Mouse (Mus musculus) gastrocnemius, adult 8-10 months (tissue): ENCODE results near the gene Micu1. TPM values are rescaled to one million over a fixed set of nuclear protein-coding genes. Genes with fewer than 3 reads are reported as not detected.

Source experiments
- DNase-seq, 2 experiments: peaks; one replicate each; pipeline ENCODE4 v3.0.0; 2022; ENCODE audit warnings: low spot score in 2 of 2
- total RNA-seq, 4 experiments: library from RNA; stranded (reverse); gene quantifications; 2 replicates each; pipeline ENCODE4 v1.2.4; 2022

The Micu1 gene
- total RNA-seq, 4 experiments from 2014 or later = 50.7 to 57.9 (median 55.4) TPM

DNA sequence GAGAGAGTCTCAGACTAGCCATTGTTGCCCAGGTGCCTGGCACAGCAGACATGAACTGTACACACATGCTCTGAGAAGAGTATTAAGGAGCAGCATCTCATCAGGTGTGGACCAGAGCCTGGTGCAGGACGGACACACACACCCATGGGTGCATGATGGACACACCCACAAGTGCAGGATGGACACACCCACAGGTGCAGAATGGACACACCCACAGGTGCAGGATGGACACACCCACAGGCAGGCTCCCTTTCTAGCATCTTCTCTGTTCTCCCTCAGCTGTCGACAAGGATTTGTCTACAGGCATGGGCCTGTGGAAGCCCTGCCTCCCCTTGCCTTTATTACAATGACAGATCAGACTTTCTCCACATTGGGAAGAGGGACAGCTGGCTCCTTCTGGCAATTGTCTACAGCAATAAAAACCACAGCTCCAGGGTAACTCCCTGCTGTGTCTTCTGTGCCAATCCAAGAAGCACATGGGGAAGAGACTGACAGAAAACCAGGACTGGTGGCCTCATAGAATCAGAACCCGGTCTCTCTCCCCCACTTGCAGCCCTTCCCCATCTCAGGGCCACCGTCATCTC lies 107.8 kb downstream of the Micu1 start:
- no peak for DNase-seq

- DNase-seq = no peak
Observed at GRCm38 (mm10) chr10:59812939-59813338, 110.7 kb downstream of the Micu1 start.

DNA sequence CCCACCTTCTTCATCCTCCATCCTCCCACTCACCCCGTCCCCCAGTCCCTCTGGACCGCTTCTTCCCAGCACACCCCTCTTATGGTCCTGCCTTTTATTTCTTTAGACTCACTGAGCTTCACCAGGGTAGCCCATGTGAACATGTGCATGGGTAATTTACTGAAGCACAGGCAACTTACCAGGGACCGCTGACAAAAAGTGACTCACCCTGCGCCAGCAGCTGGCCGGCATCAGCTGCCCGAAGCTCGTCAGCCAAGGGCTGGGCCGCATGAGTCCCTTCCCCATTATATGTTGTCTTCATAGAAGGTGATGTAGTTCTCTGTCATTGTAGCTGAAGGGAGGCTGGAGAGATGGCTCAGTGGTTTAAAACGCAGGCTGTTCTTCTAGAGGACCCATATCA lies 111.5 kb downstream of the Micu1 start:
- DNase-seq = no peak

GRCm38 (mm10) chr10:59814505-59815155 lies 112.4 kb downstream of the Micu1 start:
- peak; percentile 27 to 33 for DNase-seq

GRCm38 (mm10) chr10:59816569-59816968 lies 114.3 kb downstream of the Micu1 start:
- DNase-seq = no peak

DNA sequence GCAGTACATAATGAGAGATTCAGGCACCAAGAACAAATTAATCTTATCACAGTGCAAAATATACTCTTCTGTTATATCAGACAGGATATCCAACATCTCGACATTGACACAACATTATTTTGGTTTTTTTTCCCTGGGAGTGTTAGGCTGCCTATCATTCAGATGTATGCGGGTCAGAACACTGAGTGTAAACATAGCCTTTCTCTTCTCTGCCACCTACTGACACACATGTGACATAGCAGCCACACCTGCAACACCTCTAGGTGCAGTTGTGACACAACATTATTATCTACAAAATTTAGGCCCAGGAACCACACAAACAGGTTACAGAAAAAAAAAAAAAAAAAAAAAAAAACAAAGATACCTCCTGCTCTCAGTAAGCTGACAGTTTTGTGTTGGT lies 115.3 kb downstream of the Micu1 start:
- no peak for DNase-seq

DNA sequence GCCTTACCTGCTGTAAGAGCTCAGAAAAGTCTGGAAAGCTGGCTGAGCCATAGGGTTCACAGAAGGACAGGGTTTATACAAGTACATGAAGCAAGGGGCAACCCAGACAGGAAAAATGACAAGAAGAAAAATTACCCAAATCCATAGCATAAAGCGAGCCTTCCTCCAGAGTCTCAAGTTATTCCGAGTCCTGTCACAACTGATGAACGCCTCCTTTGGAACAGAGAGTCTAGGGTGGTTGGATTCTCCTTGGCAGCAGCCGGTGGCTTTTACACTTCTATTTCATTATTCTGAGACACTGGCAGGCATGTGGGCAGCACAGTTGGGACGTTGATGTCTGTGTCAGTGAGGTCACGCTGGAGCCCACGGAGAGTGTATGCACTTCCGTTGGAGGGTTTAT lies 115.7 kb downstream of the Micu1 start:
- DNase-seq = no peak

GRCm38 (mm10) chr10:59819146-59819545 lies 116.9 kb downstream of the Micu1 start:
- no peak for DNase-seq

GRCm38 (mm10) chr10:59820886-59821285 lies 118.6 kb downstream of the Micu1 start:
- DNase-seq = no peak

- DNase-seq = no peak
Observed at GRCm38 (mm10) chr10:59821334-59822066, 119.2 kb downstream of the Micu1 start.

DNA sequence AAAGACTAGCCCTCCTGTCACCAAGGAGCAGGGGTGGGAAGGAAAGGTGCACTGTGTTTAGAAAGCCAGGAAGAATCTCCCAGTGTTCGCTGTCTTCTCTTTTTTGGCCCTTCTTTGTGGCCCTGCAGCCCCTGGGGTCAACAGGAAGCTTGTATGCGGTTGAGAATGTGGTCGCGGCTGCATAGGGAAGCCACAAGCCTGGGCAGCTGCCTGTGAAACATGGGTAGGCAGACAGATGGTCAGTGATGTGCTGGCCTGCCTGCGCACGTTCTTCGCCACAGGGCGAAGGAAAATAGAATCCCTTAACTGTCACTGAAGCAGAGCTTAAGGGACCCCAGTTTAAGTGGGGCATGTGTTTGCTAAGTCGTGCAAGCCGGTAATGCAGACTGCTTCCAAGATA lies 120.6 kb downstream of the Micu1 start:
- no peak for DNase-seq

DNA sequence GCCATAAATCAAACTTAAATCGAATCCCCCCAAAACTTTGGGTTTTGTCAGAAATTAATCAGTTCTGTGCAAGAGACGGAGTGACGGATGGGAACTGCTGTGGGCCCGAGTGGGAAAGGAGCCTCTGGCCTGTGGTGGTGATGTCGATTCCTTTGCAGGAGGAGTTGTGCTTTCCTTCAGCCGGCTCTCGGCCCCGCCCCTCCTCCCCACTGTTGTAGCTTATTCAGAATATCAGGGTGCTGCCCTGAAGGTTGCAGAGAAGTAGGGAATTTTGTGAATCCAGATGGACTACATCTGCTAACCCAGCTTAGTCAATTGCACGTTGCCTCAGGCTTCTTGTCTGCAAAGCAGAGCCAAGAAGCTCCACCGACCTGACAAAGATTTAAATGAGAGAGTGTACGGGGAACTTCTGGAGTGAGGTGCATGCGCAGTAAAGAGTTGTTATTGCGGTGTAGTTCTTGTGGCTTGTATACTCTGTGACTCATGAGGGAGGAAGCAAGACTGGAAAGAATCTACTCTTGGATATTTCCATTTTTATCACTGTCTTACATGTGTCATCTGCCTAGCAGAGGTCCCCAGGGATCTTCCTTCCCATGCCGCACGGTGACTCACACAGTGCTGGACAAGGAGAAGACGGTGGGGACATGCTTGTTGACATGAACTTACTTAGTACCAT lies 123.0 kb downstream of the Micu1 start:
- DNase-seq = no peak

DNA sequence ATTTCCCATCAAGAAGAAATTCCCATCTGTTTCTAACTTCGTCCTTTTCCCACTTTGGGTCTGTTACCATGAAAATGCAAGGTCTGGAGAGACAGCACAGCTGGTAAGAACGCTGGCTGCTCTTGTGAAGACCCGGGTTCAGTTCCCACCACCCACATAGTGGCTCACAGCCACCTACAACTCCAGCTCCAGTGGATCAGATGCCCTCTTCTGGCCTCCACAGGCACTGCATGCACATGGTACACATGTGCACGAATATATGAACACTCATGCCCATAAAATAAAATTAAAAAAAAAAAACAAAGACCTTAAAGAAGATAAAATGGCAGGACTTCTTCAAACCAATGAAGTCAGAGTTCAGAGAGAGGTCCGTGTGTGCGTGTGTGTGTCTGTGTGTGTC lies 127.6 kb downstream of the Micu1 start:
- DNase-seq = no peak

DNA sequence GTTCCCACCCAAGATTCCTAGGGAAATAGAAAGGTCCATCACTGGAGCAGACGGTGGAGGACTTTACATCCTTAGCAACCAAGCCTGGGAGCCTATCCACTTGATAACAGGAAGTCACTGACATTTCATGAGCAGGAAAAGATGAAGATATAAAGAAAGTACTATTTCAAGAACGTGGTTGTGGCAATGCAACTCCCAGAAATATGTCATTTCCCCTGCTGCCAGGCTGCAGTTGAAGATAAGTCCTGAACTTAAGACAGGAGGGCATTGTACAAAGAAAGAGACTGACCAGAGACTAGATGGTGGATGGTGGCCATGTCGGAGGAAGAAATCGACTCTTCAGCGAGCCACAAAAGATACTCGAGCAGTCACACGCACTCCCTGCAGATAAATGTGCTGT lies 129.7 kb downstream of the Micu1 start:
- no peak for DNase-seq

- DNase-seq = no peak
Observed at GRCm38 (mm10) chr10:59835301-59836155, 133.3 kb downstream of the Micu1 start.

DNA sequence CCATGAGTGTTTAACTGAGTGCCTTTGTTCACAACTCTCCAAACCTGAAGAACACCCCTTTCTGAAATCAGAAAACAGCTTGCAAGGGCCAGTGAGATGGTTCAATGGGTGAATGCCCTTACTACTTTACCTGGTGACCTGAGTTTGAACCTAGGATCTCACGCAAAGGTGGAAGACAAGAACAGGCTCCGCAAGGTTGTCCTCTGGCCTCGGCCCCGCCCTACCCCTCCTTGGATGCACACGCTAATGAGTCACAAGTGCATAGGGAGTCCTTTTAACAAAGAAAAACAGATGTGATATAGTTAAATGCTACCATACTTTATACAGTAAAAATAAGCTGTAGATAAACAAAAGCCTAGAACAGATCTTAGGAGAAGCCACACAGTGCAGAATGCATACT lies 135.2 kb downstream of the Micu1 start:
- DNase-seq = no peak

GRCm38 (mm10) chr10:59841434-59841833 lies 139.2 kb downstream of the Micu1 start:
- DNase-seq = no peak

- DNase-seq = no peak
Observed at GRCm38 (mm10) chr10:59843125-59843524, 140.8 kb downstream of the Micu1 start.

- peak; percentile 30 to 63 for DNase-seq
Observed at GRCm38 (mm10) chr10:59844686-59845085, 142.4 kb downstream of the Micu1 start.

DNA sequence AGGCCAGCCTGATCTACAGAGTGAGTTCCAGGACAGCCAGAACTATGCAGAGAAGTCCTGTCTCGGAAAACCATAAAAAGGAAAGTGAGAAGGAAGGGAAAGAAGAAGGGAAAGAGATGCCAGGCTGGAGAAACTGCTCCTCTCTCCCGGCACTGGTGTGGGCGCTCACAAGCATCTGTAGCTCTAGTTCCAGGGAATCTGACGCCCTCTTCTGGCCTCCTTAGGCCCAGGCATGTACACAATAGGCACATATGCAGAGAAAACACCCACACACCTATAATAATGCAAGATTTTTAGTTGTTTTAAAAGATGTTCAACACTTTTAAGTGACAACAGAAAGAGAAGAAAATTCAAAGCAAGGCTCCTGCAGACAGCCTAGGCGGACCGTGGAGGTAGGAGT lies 144.1 kb downstream of the Micu1 start:
- DNase-seq = no peak
